Mouse (Mus musculus) ES-Bruce4 (cell line): ENCODE results near the gene Bach1.

Source experiments
- CTCF ChIP-seq: IDR thresholded peaks from one replicate; pipeline ENCODE4 v1.8.1; 2011; ENCODE audit warnings: low read depth, low read length
- EP300 ChIP-seq: IDR thresholded peaks from 2 replicates; pipeline ENCODE4 v1.6.1; 2011; ENCODE audit warnings: low read depth, low read length; ENCODE audit not compliant: insufficient read depth
- POLR2A ChIP-seq: IDR thresholded peaks from one replicate; pipeline ENCODE4 v1.8.1; 2011; ENCODE audit warnings: low read length; ENCODE audit not compliant: insufficient read depth

GRCm38 (mm10) chr16:87705892-87706589 is 7.3 kb downstream of the Bach1 start:
- TF ChIP-seq EP300 (no peak), POLR2A (no peak), CTCF (no peak)
